Mouse (Mus musculus) cortical plate, adult 2 months (tissue): ENCODE measurements around the gene Ctdspl. TPM values are rescaled to one million over a fixed set of nuclear protein-coding genes. Genes with fewer than 3 reads are reported as not detected.

Experiments used
- H3K27ac ChIP-seq: fragments of 200-500 bp; 2 replicates; pipeline ENCODE4 v1.5.1; 2012; ENCODE audit warnings: low read length, control low read depth, inconsistent platforms; ENCODE audit not compliant: insufficient read depth
- H3K4me1 ChIP-seq: fragments of 200-500 bp; 2 replicates; pipeline ENCODE4 v1.6.1; 2011; ENCODE audit warnings: low read length; ENCODE audit not compliant: control insufficient read depth, insufficient read depth
- H3K4me3 ChIP-seq: fragments of 200-500 bp; 2 replicates; pipeline ENCODE4 v1.5.1; 2011; ENCODE audit warnings: mild to moderate bottlenecking, low read length, control low read depth; ENCODE audit not compliant: insufficient read depth
- CTCF ChIP-seq: fragments of 200-500 bp; IDR thresholded peaks from 2 replicates; pipeline ENCODE4 v1.5.1; 2011; ENCODE audit warnings: mild to moderate bottlenecking, control low read depth, low read length; ENCODE audit not compliant: insufficient read depth; ENCODE audit errors: extremely low read depth
- POLR2A ChIP-seq: fragments of 200-500 bp; IDR thresholded peaks from 2 replicates; pipeline ENCODE4 v1.6.1; 2011; ENCODE audit warnings: mild to moderate bottlenecking, low read length, control low read depth; ENCODE audit not compliant: insufficient read depth; ENCODE audit errors: extremely low read depth
- polyA plus RNA-seq: library from polyadenylated mRNA; depleted of rRNA; stranded (reverse); fragments of >200 nt; gene quantifications from 2 replicates; pipeline ENCODE4 v1.2.3, GENCODE M21; 2012

Gene Ctdspl
- polyA plus RNA-seq, 1 experiment, result 30.3 TPM

DNA sequence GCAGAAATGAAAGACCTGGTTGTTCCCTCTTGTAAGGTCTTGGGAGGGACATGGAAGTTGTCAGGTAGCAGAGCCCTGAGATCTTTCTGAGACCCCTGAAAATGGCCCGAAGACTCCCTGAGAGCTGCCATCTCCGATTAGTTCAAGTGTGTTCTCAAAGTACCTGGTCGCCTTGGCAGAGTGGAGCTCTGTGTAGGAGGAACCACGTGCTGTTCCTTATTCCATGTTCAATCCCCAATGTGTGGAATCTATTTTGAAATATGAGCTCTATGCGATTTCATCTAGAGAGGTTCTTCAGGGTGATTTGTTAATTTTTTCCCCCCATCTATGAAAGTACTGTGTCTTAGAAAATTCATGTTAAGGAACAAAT lies 66.3 kb downstream of the Ctdspl start:
- H3K4me1 ChIP-seq, result peaks cover 25% of the 10 kb centered on the region
- peak overlapping the region; percentile 68 for H3K27ac ChIP-seq
- TF ChIP-seq POLR2A, result no peak
- no peak for TF ChIP-seq CTCF
- H3K4me3 ChIP-seq, result no peak overlapping the region

DNA sequence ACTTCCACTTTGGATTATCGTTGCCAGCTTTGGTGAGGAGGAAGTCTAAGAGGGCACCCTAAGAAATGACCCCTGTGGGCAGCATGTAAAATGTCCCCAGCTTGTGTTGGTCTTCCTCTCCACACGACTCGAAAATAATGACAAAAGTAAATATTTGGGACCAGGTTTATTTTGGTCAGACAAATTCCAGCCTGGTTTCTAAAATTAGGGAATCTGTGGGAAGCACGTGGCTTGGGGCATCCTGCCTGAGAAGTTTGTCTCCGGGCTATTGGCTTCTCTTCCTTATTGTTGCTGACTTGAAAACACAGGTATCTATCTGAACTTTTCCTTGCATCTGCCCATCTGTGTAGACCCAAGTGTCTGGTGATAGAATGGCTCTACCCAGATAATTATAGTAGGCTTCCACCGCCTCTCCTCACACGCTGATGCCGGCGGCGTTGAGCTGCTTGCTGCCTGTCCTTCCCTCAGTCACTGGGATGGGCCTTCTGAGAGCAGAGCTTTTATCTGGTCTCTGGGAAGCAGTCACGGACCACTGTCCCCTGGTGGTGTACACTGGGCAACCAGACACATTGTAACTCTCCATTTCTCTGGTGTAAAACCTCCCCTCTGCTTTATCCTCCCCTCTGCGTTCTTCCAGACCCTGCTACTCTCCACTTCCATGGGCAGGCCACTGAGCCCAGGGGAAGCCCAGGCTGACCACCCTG lies 68.4 kb downstream of the Ctdspl start:
- no peak overlapping the region for H3K4me3 ChIP-seq
- H3K4me1 ChIP-seq, result peaks cover 24% of the 10 kb centered on the region
- peak overlapping the region; percentile 74 for H3K27ac ChIP-seq
- TF ChIP-seq POLR2A (no peak), CTCF (no peak)

DNA sequence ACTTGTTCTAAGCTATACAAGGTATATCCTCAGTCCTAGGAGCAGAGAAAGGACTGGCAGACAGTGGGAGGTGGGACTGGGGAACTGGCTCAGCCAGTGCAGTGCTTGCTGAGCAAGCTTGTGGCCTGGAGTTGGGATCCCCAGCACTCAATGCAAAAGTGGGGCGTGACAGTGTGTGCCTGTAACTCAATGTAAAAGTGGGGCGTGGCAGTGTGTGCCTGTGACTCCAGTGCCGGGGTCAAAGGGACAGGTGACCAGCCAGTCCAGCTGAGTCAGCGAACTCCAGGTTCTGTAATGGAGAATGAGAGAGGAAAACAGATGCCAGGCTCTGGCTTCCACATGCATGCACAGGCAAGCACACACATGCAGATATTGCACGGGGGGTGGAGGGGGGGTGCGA lies 69.3 kb downstream of the Ctdspl start:
- no peak overlapping the region for H3K27ac ChIP-seq
- no peak overlapping the region for H3K4me3 ChIP-seq
- H3K4me1 ChIP-seq, result peaks cover 24% of the 10 kb centered on the region
- no peak for TF ChIP-seq POLR2A
- no peak for TF ChIP-seq CTCF

DNA sequence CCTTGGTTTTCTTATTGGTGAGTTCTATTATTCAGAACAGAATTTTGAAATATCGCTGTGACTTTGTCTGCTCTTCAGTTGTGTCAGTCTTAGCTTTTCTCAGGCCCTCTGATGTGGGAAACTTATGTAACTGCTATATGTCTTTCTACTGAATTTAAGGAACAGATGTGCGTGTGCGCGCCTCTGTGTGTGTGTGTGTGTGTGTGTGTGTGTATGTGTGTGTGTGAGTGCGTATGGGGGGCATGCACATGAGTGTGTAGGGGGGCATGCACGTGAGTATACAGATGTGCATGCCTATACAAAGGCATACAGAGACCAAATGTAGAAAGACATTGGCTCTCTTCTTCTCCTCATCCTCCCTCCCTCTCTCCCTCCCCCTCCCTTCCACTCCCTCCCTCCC lies 71.0 kb downstream of the Ctdspl start:
- Histone ChIP-seq H3K4me1 (peaks cover 17% of the 10 kb centered on the region), H3K27ac (no peak overlapping the region; the same call in 1 of the 2 replicates), H3K4me3 (no peak overlapping the region)
- TF ChIP-seq POLR2A (no peak), CTCF (no peak)

DNA sequence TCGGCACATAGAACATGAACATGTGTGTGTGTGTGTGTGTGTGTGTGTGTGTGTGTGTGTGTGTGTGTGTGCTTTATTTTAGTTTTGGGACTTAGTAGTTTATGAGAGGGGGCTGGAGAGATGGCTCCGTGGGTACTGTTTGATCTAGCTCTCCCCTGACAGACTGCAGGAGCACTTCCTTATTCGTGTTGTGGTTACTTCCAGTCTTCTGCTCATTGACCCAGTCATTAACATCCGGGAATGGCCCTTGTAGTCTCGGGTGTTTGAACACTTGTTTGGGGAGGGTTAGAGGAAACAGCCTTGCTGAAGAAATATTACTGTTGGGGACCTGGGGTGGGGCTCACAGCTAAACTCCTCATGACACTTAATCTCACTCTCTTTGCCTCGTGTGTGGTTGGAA lies 73.9 kb downstream of the Ctdspl start:
- no peak for TF ChIP-seq POLR2A
- no peak for TF ChIP-seq CTCF
- Histone ChIP-seq H3K27ac (no peak overlapping the region), H3K4me3 (no peak overlapping the region), H3K4me1 (peaks cover 18% of the 10 kb centered on the region)

DNA sequence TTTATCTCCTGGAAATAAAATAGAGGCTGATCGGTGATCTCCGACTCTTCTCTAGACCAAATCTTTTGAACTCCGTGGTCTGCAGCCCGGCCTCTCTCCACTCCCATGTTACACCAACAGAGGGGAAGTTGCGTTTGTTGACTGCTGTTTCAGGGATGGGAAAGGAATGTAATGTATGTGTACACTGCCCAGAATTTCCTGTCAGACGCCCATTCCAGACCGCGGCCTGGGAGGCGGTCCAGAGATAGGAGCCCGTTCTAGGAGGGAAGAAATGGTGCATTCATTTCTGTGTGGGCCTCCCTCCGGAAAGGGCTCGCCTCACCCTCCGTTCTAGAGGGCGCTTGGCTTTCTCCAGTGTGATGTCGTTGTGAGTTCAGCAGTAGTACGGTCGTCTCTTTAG lies 76.0 kb downstream of the Ctdspl start:
- H3K4me3 ChIP-seq, result no peak overlapping the region
- TF ChIP-seq POLR2A (no peak), CTCF (no peak)
- no peak overlapping the region for H3K27ac ChIP-seq
- H3K4me1 ChIP-seq, result peaks cover 18% of the 10 kb centered on the region

DNA sequence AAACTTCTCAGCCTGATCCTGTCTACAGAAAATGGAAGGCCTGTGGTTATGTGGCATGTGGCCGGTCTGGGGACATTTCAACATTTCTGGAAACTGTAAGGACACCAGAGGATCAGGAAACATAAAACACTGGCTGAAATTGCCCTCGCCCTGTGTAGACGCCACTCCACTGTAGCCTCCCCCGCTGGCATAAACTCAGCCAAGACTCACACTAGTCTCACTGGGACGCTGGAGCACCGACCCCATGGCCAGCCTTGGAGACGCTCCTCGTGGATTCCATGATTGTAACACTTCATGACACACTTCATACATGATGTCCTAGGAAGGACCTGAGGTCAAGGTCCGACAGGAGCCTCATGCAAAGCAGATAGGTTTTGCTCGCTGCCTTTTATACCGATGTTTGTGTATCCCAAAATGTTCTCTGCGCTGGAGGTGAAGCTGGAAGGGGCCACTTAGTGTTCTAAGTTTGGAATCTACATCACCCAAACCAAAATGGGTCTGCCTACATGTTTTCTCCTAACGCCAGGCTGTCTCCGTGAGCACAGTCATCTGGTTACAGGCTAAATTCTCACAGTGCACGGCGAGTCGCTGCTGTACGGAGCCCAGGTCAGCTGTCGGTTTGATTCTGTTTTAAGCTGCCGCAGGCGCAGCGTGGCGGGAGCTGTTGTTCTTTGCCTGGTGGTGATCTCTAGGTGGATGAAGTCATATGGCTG lies 77.9 kb downstream of the Ctdspl start:
- Histone ChIP-seq H3K4me3 (no peak overlapping the region), H3K27ac (peak overlapping the region; percentile 61), H3K4me1 (peaks cover 19% of the 10 kb centered on the region)
- TF ChIP-seq POLR2A, result peak; percentile 53; the same call in 1 of the 2 replicates
- no peak for TF ChIP-seq CTCF

DNA sequence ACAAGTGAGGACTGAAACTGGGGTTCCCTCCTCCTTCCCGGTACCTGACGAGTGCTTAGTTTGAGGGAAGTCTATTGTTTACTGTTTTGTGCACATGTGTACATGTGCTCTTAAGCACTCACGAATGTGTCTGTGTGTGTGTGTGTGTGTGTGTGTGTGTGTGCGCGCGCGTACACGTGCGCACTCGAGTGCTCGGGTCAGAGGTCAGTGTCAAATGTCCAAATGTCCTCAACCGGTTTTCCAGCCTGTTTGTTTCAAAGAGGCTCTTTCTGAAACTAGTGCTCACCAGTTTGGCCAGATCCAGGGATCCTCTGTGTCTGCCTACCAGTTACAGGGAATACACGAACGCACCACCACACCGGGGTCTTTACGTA lies 78.4 kb downstream of the Ctdspl start:
- Histone ChIP-seq H3K4me3 (no peak overlapping the region), H3K27ac (peak overlapping the region; percentile 61)
- TF ChIP-seq POLR2A, result no peak
- no peak for TF ChIP-seq CTCF

DNA sequence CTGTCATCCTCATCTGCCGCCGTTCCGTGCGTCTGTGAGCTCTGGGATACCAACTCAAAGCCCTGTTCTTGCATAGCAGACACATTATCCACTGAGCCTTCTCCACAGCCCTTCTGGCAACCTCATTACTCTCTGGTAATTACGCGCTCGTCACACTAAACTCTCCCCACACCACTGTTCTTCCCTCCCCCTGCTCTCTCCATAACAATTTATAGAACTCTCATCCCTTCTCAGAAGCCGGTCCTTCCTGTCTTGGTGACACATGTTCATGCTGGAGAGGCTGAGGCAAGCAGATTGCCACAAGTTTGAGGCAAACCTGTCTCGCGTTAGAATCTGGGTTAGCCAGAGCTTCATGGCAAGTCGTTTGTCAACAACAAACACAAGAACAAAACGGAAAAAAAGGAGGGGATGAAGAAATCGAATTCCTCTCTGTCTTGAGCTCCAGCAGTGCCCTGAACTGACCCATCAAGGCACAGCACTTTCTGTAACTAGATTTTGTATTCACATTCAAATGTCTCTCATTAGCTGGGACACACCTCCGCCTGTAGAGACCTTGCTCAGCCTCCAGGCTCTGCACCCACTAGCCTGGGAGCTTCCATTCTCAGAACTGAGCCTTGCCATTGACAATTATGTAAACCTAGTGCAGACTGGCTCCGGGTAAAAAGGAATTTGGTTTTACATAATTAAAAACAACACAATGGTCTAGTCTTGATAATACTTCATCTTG lies 79.2 kb downstream of the Ctdspl start:
- no peak for TF ChIP-seq CTCF
- no peak for TF ChIP-seq POLR2A
- Histone ChIP-seq H3K4me3 (no peak overlapping the region), H3K4me1 (peaks cover 17% of the 10 kb centered on the region), H3K27ac (peak overlapping the region; percentile 61)

More for the DNA sequence above, 78.4 kb downstream of the Ctdspl start:
- H3K4me1 ChIP-seq, result peaks cover 17% of the 10 kb centered on the region
